ENCODE assay signal across 8 mouse cellular contexts in the genomic region with DNA sequence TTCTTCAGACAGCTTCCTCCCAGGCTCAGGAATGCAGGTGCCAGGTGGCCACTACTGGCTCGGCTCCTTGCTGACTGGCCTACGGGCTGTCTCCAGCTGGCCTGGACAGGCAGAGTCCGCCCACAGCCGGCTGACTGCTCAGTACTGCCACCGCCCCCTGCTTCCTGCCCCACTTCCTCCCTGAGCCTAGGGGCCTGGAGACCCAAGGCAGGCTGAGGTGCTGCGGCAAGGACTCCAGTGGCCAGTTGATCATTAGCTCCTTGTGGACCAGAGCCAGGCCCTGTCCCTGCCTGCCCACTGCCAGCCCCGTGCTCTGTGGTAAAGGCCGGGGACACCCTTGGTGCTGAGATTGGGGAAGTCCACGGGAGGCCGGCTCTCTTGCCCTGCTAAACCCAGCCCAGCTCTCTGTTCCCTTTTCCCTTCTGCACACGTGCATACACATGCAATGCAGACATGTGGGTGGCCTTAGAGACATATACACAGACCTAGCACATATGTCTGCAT. TPM values are rescaled to one million over a fixed set of nuclear protein-coding genes. Genes with fewer than 3 reads are reported as not detected.
A peak's percentile ranks its signal among the peaks of the same experiment; 100 is the strongest.
DNase-seq lines count a peak whose midpoint lies in the region; ATAC-seq lines count a peak whose summit lies in the region.

No protein-coding gene starts in this region.

- H3K27me3 ChIP-seq in heart, embryonic 13.5 days (replicated peaks), result no peaks in the 10 kb centered on the region
- no peaks in the 10 kb centered on the region for H3K27me3 ChIP-seq in kidney, embryonic 15.5 days
- H3K27me3 ChIP-seq in liver, embryonic 11.5 days (replicated peaks; ENCODE audit: control insufficient read depth, insufficient read depth, low read length), result no peaks in the 10 kb centered on the region

- 38% methylated on average over 11 of the region's 11 CpGs for WGBS in heart, embryonic 13.5 days
- WGBS in kidney, embryonic 15.5 days, result 31% methylated on average over 11 of the region's 11 CpGs
- 27% methylated on average over 11 of the region's 11 CpGs for WGBS in liver, embryonic 11.5 days

- H3K27ac ChIP-seq in heart, embryonic 13.5 days (replicated peaks), result peak overlapping the region; percentile 89
- H3K27ac ChIP-seq in kidney, embryonic 15.5 days, result peak overlapping the region; percentile 96
- peak overlapping the region; percentile 17; the same call in 1 of the 2 replicates for H3K27ac ChIP-seq in liver, embryonic 11.5 days (ENCODE audit: low read depth, low read length)

- no peaks in the 10 kb centered on the region for H3K9me3 ChIP-seq in heart, embryonic 13.5 days
- no peaks in the 10 kb centered on the region for H3K9me3 ChIP-seq in kidney, embryonic 15.5 days (replicated peaks)
- H3K9me3 ChIP-seq in liver, embryonic 11.5 days (ENCODE audit: control insufficient read depth, low read length), result no peaks in the 10 kb centered on the region

- H3K4me2 ChIP-seq in heart, embryonic 13.5 days, result peak overlapping the region; percentile 63
- H3K4me2 ChIP-seq in kidney, embryonic 15.5 days, result peak overlapping the region; percentile 50
- H3K4me2 ChIP-seq in liver, embryonic 11.5 days, result peak overlapping the region; percentile 44

- H3K9ac ChIP-seq in heart, embryonic 13.5 days, result peak overlapping the region; percentile 75
- peak overlapping the region; percentile 32 for H3K9ac ChIP-seq in kidney, embryonic 15.5 days
- no peak overlapping the region for H3K9ac ChIP-seq in liver, embryonic 11.5 days (ENCODE audit: low read depth, low read length)

- peak overlapping the region; percentile 44 for H3K4me3 ChIP-seq in heart, embryonic 13.5 days
- peak overlapping the region; percentile 38 for H3K4me3 ChIP-seq in kidney, embryonic 15.5 days (replicated peaks)
- H3K4me3 ChIP-seq in liver, embryonic 11.5 days (ENCODE audit: low read depth, low read length), result peak overlapping the region; percentile 14; the same call in 1 of the 2 replicates

- DNase-seq in 416B (ENCODE audit: low read depth) (peak; percentile 79), adipocyte (ENCODE audit: low spot score) (peak; percentile 90)
- DNase-seq in embryo, embryonic 9.5 days (ENCODE audit: extremely low spot score), result peak; percentile 21
- peak; percentile 49 for DNase-seq in liver, embryonic 11.5 days (ENCODE audit: low spot score)
- DNase-seq in naive thymus-derived CD4-positive, alpha-beta T cell, adult 2 months (ENCODE audit: low read depth), result peak; percentile 51
- peak; percentile 35 to 42 for DNase-seq in thymus, adult 18-20 months

- no peaks in the 10 kb centered on the region for H3K36me3 ChIP-seq in heart, embryonic 13.5 days
- H3K36me3 ChIP-seq in kidney, embryonic 15.5 days, result no peaks in the 10 kb centered on the region
- no peaks in the 10 kb centered on the region for H3K36me3 ChIP-seq in liver, embryonic 11.5 days (ENCODE audit: control insufficient read depth, insufficient read depth, low read length)

- H3K4me1 ChIP-seq in heart, embryonic 13.5 days, result peaks cover 28% of the 10 kb centered on the region
- H3K4me1 ChIP-seq in kidney, embryonic 15.5 days, result peaks cover 58% of the 10 kb centered on the region
- H3K4me1 ChIP-seq in liver, embryonic 11.5 days (replicated peaks; ENCODE audit: control insufficient read depth, insufficient read depth, low read length), result no peaks in the 10 kb centered on the region

- ATAC-seq in heart, embryonic 13.5 days (ENCODE audit: extremely low read depth, insufficient number of reproducible peaks, low FRiP score, low TSS enrichment), result 0 out of 2 replicates have a peak, but pooled peaks have one; percentile 44
- ATAC-seq in kidney, embryonic 15.5 days (replicated peaks; ENCODE audit: low FRiP score), result peak; percentile 95
- ATAC-seq in liver, embryonic 11.5 days (replicated peaks; ENCODE audit: low FRiP score), result peak; percentile 76

RNA-seq across cellular contexts. Expression of a gene that starts 10.8 kb away (rescaled TPM):
- 9.2 and 9.7 TPM in 2 replicates for polyA plus RNA-seq in heart, embryonic 13.5 days (2015; fragmentation: Nextera tagmentation; extraction: Ambion mirVana)
- 16.6 and 20.4 TPM in 2 replicates for polyA plus RNA-seq in kidney, embryonic 15.5 days (2015; fragmentation: Nextera tagmentation; extraction: Ambion mirVana)
- polyA plus RNA-seq in liver, embryonic 11.5 days (2014; fragmentation: Nextera tagmentation; extraction: Ambion mirVana), result 4.0 and 4.3 TPM in 2 replicates

RNA-seq across cellular contexts. Expression of a gene that starts 28.7 kb away (rescaled TPM):
- polyA plus RNA-seq in heart, embryonic 13.5 days (2015; fragmentation: Nextera tagmentation; extraction: Ambion mirVana), result 4.9 and 5.1 TPM in 2 replicates
- polyA plus RNA-seq in kidney, embryonic 15.5 days (2015; fragmentation: Nextera tagmentation; extraction: Ambion mirVana), result 1.7 and 2.7 TPM in 2 replicates
- polyA plus RNA-seq in liver, embryonic 11.5 days (2014; fragmentation: Nextera tagmentation; extraction: Ambion mirVana), result 0.18 and 0.29 TPM in 2 replicates

RNA-seq across cellular contexts. Expression of a gene that starts 49.4 kb away (rescaled TPM):
- polyA plus RNA-seq in heart, embryonic 13.5 days (2015; fragmentation: Nextera tagmentation; extraction: Ambion mirVana), result 6.3 and 7.2 TPM in 2 replicates
- polyA plus RNA-seq in kidney, embryonic 15.5 days (2015; fragmentation: Nextera tagmentation; extraction: Ambion mirVana), result 16.1 and 16.4 TPM in 2 replicates
- polyA plus RNA-seq in liver, embryonic 11.5 days (2014; fragmentation: Nextera tagmentation; extraction: Ambion mirVana), result 1.7 and 2.3 TPM in 2 replicates

Comparison
In these comparisons a context has a peak if more than half of its experiments do, and no peak if none do; other contexts are left out.
1. Peak in every context shown above with its lines: DNase-seq, ATAC-seq, H3K4me3 ChIP-seq and H3K27ac ChIP-seq.
2. DNase-seq: peak in every context shown above with its lines; median percentile 90 in adipocyte; 79 in 416B; 51 in naive thymus-derived CD4-positive, alpha-beta T cell, adult 2 months; 49 in liver, embryonic 11.5 days; 38 in thymus, adult 18-20 months; 21 in embryo, embryonic 9.5 days.
3. ATAC-seq: peak in every context shown above with its lines; median percentile 95 in kidney, embryonic 15.5 days; 76 in liver, embryonic 11.5 days; 44 in heart, embryonic 13.5 days.
4. H3K27ac ChIP-seq: peak in every context shown above with its lines; median percentile 96 in kidney, embryonic 15.5 days; 89 in heart, embryonic 13.5 days; 17 in liver, embryonic 11.5 days.